Mouse (Mus musculus): ENCODE measurements around the gene Fbxo6. TPM values are rescaled to one million over a fixed set of nuclear protein-coding genes. Genes with fewer than 3 reads are reported as not detected.

The Fbxo6 gene
- total and polyA plus RNA-seq, 2 experiments from 2014 or later: 31.6 to 84.6 TPM

- DNase-seq (ENCODE audit: low spot score): no peak
- Histone ChIP-seq H3K27me3 (ENCODE audit: control insufficient read depth, insufficient read depth, low read length) (peaks cover 60% of the 10 kb centered on the region), H3K4me1 (ENCODE audit: control insufficient read depth, insufficient read depth) (peaks cover 8% of the 10 kb centered on the region; the same call in 1 of the 2 replicates), H3K36me3 (replicated peaks; ENCODE audit: control insufficient read depth, insufficient read depth, low read length) (peaks cover 3% of the 10 kb centered on the region; the same call in 1 of the 2 replicates), H3K9ac (replicated peaks; ENCODE audit: low read depth, low read length) (peak within 1 kb of the TSS; percentile 66), H3K4me2 (ENCODE audit: low read depth, low read length) (peak within 1 kb of the TSS; percentile 95), H3K27ac (ENCODE audit: low read depth) (peak within 1 kb of the TSS; percentile 74), H3K4me3 (ENCODE audit: low read depth, low read length) (peak within 1 kb of the TSS; percentile 69), H3K9me3 (replicated peaks; ENCODE audit: control insufficient read depth, low read length) (no peaks in the 10 kb centered on the region)
- WGBS: 2% methylated on average over 43 of the region's 43 CpGs
- no peak for TF ChIP-seq EP300 (IDR thresholded peaks at IDR 0.05; ENCODE audit: low read depth)
- TF ChIP-seq CTCF (IDR thresholded peaks at IDR 0.05; ENCODE audit: low read depth): no peak
- peak; percentile 11 for ATAC-seq (ENCODE audit: insufficient read depth, low read depth)
Observed at GRCm38 (mm10) chr4:148160436-148161390, 8.8 kb upstream of the Fbxo6 start, which contains the start of the genes Fbxo44 and Fbxo2. Gene Fbxo44 (minus strand): TSS chr4:148160482. Gene Fbxo2 (plus strand): TSS chr4:148160621.

- under 1% methylated on average over 46 of the region's 55 CpGs for WGBS
- H3K9me3 ChIP-seq (replicated peaks; ENCODE audit: control insufficient read depth, low read length): no peaks in the 10 kb centered on the region
- H3K4me2 ChIP-seq (ENCODE audit: low read depth, low read length): peak overlapping the region; percentile 95
- H3K4me3 ChIP-seq (ENCODE audit: low read depth, low read length): peak overlapping the region; percentile 69
- H3K27me3 ChIP-seq (ENCODE audit: control insufficient read depth, insufficient read depth, low read length): peaks cover 51% of the 10 kb centered on the region
- DNase-seq (ENCODE audit: low spot score) (peak; percentile 94), ATAC-seq (ENCODE audit: insufficient read depth, low read depth) (peak; percentile 87)
- no peak for TF ChIP-seq EP300 (IDR thresholded peaks at IDR 0.05; ENCODE audit: low read depth)
- H3K4me1 ChIP-seq (ENCODE audit: control insufficient read depth, insufficient read depth): peaks cover 8% of the 10 kb centered on the region; the same call in 1 of the 2 replicates
- peak overlapping the region; percentile 74 for H3K27ac ChIP-seq (ENCODE audit: low read depth)
- peak overlapping the region; percentile 66 for H3K9ac ChIP-seq (replicated peaks; ENCODE audit: low read depth, low read length)
- H3K36me3 ChIP-seq (replicated peaks; ENCODE audit: control insufficient read depth, insufficient read depth, low read length): peaks cover 7% of the 10 kb centered on the region; the same call in 1 of the 2 replicates
Observed at GRCm38 (mm10) chr4:148159544-148160435, 7.8 kb upstream of the Fbxo6 start.

- Histone ChIP-seq H3K27me3 (ENCODE audit: control insufficient read depth, insufficient read depth, low read length) (peaks cover 41% of the 10 kb centered on the region), H3K9me3 (replicated peaks; ENCODE audit: control insufficient read depth, low read length) (no peaks in the 10 kb centered on the region), H3K4me3 (ENCODE audit: low read depth, low read length) (peak overlapping the region; percentile 69), H3K9ac (replicated peaks; ENCODE audit: low read depth, low read length) (peak overlapping the region; percentile 66), H3K27ac (ENCODE audit: low read depth) (peak overlapping the region; percentile 74), H3K4me1 (ENCODE audit: control insufficient read depth, insufficient read depth) (0 out of 2 replicates have a peak, but pooled peaks cover 5% of the 10 kb centered on the region), H3K4me2 (ENCODE audit: low read depth, low read length) (peak overlapping the region; percentile 95), H3K36me3 (replicated peaks; ENCODE audit: control insufficient read depth, insufficient read depth, low read length) (peaks cover 14% of the 10 kb centered on the region; the same call in 1 of the 2 replicates)
- DNase-seq (ENCODE audit: low spot score) (no peak), ATAC-seq (ENCODE audit: insufficient read depth, low read depth) (no peak)
- no peak for TF ChIP-seq EP300 (IDR thresholded peaks at IDR 0.05; ENCODE audit: low read depth)
- no peak for TF ChIP-seq CTCF (IDR thresholded peaks at IDR 0.05; ENCODE audit: low read depth)
- WGBS: 28% methylated on average over 27 of the region's 27 CpGs
Observed at GRCm38 (mm10) chr4:148158436-148159348, 6.8 kb upstream of the Fbxo6 start.

GRCm38 (mm10) chr4:148154982-148155381, 3.0 kb upstream of the Fbxo6 start:
- Histone ChIP-seq H3K27me3 (ENCODE audit: control insufficient read depth, insufficient read depth, low read length) (peaks cover 5% of the 10 kb centered on the region), H3K4me2 (ENCODE audit: low read depth, low read length) (no peak overlapping the region), H3K4me1 (ENCODE audit: control insufficient read depth, insufficient read depth) (0 out of 2 replicates have a peak, but pooled peaks cover 5% of the 10 kb centered on the region), H3K4me3 (ENCODE audit: low read depth, low read length) (no peak overlapping the region), H3K9ac (replicated peaks; ENCODE audit: low read depth, low read length) (no peak overlapping the region), H3K36me3 (replicated peaks; ENCODE audit: control insufficient read depth, insufficient read depth, low read length) (peaks cover 18% of the 10 kb centered on the region; the same call in 1 of the 2 replicates), H3K27ac (ENCODE audit: low read depth) (no peak overlapping the region), H3K9me3 (replicated peaks; ENCODE audit: control insufficient read depth, low read length) (no peaks in the 10 kb centered on the region)
- 58% methylated on average over 3 of the region's 3 CpGs for WGBS
- TF ChIP-seq EP300 (IDR thresholded peaks at IDR 0.05; ENCODE audit: low read depth) (no peak), CTCF (IDR thresholded peaks at IDR 0.05; ENCODE audit: low read depth) (peak; percentile 49)
- no peak for ATAC-seq (ENCODE audit: insufficient read depth, low read depth)
- no peak for DNase-seq (ENCODE audit: low spot score)
